Mouse (Mus musculus): Measurements from ENCODE around the gene Myh13.

The Myh13 gene

GRCm38 (mm10) chr11:67321358-67321757 lies at the start of gene Myh13:
Gene Myh13 (plus strand): TSS chr11:67321658.
- no peak for DNase-seq

- DNase-seq = no peak
Measured at GRCm38 (mm10) chr11:67276601-67277174, 44.8 kb upstream of the Myh13 start, which contains the start of gene Myh8. Gene Myh8 (plus strand): TSS chr11:67277124.

- peak; percentile 56 for DNase-seq
Measured at GRCm38 (mm10) chr11:67293440-67293839, 28.0 kb upstream of the Myh13 start.

- no peak for DNase-seq
Measured at GRCm38 (mm10) chr11:67313733-67314452, 7.6 kb upstream of the Myh13 start.

GRCm38 (mm10) chr11:67326536-67326935 lies 5.1 kb downstream of the Myh13 start:
- no peak for DNase-seq

- no peak for DNase-seq
Measured at GRCm38 (mm10) chr11:67344556-67344955, 23.1 kb downstream of the Myh13 start.

- DNase-seq = no peak
Measured at GRCm38 (mm10) chr11:67345186-67345855, 23.9 kb downstream of the Myh13 start.

GRCm38 (mm10) chr11:67345856-67346236 lies 24.4 kb downstream of the Myh13 start:
- DNase-seq = no peak

GRCm38 (mm10) chr11:67350153-67350768 lies 28.8 kb downstream of the Myh13 start:
- peak; percentile 74 for DNase-seq

- DNase-seq = no peak
Measured at GRCm38 (mm10) chr11:67353011-67353410, 31.6 kb downstream of the Myh13 start.

GRCm38 (mm10) chr11:67358031-67358430 lies 36.6 kb downstream of the Myh13 start:
- DNase-seq = no peak

GRCm38 (mm10) chr11:67362236-67362635 lies 40.8 kb downstream of the Myh13 start:
- no peak for DNase-seq

GRCm38 (mm10) chr11:67364551-67364950 lies 43.1 kb downstream of the Myh13 start:
- no peak for DNase-seq

- no peak for DNase-seq
Measured at GRCm38 (mm10) chr11:67364986-67365721, 43.7 kb downstream of the Myh13 start.

- no peak for DNase-seq
Measured at GRCm38 (mm10) chr11:67366936-67367335, 45.5 kb downstream of the Myh13 start.

- peak; percentile 46 for DNase-seq
Measured at GRCm38 (mm10) chr11:67373333-67373732, 51.9 kb downstream of the Myh13 start.

GRCm38 (mm10) chr11:67376308-67376707 lies 54.9 kb downstream of the Myh13 start:
- no peak for DNase-seq

GRCm38 (mm10) chr11:67379703-67380510 lies 58.4 kb downstream of the Myh13 start:
- no peak for DNase-seq

GRCm38 (mm10) chr11:67381833-67382232 lies 60.4 kb downstream of the Myh13 start:
- no peak for DNase-seq

GRCm38 (mm10) chr11:67384653-67385052 lies 63.2 kb downstream of the Myh13 start:
- DNase-seq = no peak

- no peak for DNase-seq
Measured at GRCm38 (mm10) chr11:67386815-67387415, 65.5 kb downstream of the Myh13 start.
